23 mouse cellular contexts compared by ENCODE assay signal in the genomic region with DNA sequence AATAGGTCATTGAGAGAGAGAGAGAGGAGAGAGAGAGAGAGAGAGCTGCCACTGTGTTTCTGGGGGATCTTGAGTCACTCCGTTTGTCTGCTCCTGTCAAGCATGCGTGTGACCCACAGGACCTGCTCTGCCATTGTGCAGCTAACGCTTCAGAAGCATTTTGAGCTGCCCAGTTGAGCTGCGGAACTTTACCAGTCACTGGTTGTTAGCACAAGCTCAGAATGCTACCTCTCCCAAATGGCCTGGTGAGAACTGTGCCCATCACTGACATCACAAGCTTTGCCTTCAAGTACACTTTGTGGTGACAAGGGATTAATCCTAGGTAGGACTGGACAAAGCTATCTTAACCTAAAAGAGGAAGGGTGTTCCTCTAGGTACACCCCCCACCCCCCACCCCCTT.
A peak's percentile ranks its signal among the peaks of the same experiment; 100 is the strongest.
DNase-seq lines count a peak whose midpoint lies in the region; ATAC-seq and TF ChIP-seq lines count a peak whose summit lies in the region.
"Had no signal": no experiment of that assay in that cellular context is flagged by ENCODE, and none has a peak within 500 bp of the region (broad histone marks: within the 10 kb centered on the region; RNA-seq: fewer than 3 reads in every experiment).

No protein-coding gene starts in this region.

- no peak for TF ChIP-seq CTCF in heart, postnatal 0 days (IDR thresholded peaks at IDR 0.05; ENCODE audit: low read depth)

- H3K27ac ChIP-seq in heart, postnatal 0 days (ENCODE audit: low read depth), result peak overlapping the region; percentile 4; the same call in 1 of the 2 replicates
- H3K27ac ChIP-seq: forebrain, embryonic 10.5 days; forebrain, embryonic 13.5 days; heart, embryonic 10.5 days; heart, embryonic 13.5 days; hindbrain, embryonic 14.5 days had no signal

- WGBS in heart, postnatal 0 days, result 65% methylated on average over 4 of the region's 4 CpGs

- peaks cover 8% of the 10 kb centered on the region; the same call in 1 of the 2 replicates for H3K36me3 ChIP-seq in heart, postnatal 0 days (replicated peaks; ENCODE audit: control insufficient read depth, insufficient read depth, low read length)

- TF ChIP-seq EP300 in heart, postnatal 0 days (IDR thresholded peaks at IDR 0.05; ENCODE audit: low read depth), result no peak

- no peaks in the 10 kb centered on the region; the same call in 1 of the 2 replicates for H3K4me1 ChIP-seq in heart, postnatal 0 days (ENCODE audit: control insufficient read depth, insufficient read depth)
- H3K4me1 ChIP-seq: heart, embryonic 10.5 days had no signal

- no peak overlapping the region for H3K4me2 ChIP-seq in heart, postnatal 0 days (ENCODE audit: low read depth, low read length)
- H3K4me2 ChIP-seq: forebrain, embryonic 13.5 days; heart, embryonic 13.5 days; hindbrain, embryonic 14.5 days had no signal

- H3K27me3 ChIP-seq in heart, postnatal 0 days (ENCODE audit: control insufficient read depth, insufficient read depth, low read length), result no peaks in the 10 kb centered on the region
- H3K27me3 ChIP-seq: forebrain, embryonic 13.5 days; heart, embryonic 13.5 days had no signal

- H3K4me3 ChIP-seq in heart, postnatal 0 days (ENCODE audit: low read depth, low read length), result no peak overlapping the region
- H3K4me3 ChIP-seq: forebrain, embryonic 10.5 days; forebrain, embryonic 13.5 days; heart, embryonic 10.5 days; heart, embryonic 13.5 days had no signal

- DNase-seq in heart, postnatal 0 days (ENCODE audit: low spot score), result no peak
- no peak for DNase-seq in heart, postnatal 25 days (ENCODE audit: low spot score)
- DNase-seq in brain, adult 2 months (ENCODE audit: low read depth, low spot score), result peak; percentile 23
- no peak for DNase-seq in cerebellum, adult 11-12 months
- DNase-seq in spleen, adult 18-20 months, result no peak
- DNase-seq: adrenal gland, adult 8-10 months; cerebellum, adult 18-20 months; cerebellum, adult 9-10 months; cerebellum, postnatal 14 days; gastrocnemius, postnatal 25 days; heart, adult 18-20 months; heart, postnatal 36 days; kidney, adult 2 months had no signal

- H3K9ac ChIP-seq in heart, postnatal 0 days (replicated peaks; ENCODE audit: low read depth, low read length), result no peak overlapping the region
- H3K9ac ChIP-seq: forebrain, embryonic 13.5 days; heart, embryonic 13.5 days; hindbrain, embryonic 14.5 days had no signal

- H3K9me3 ChIP-seq in heart, postnatal 0 days (replicated peaks; ENCODE audit: control insufficient read depth, low read length), result no peaks in the 10 kb centered on the region
- H3K9me3 ChIP-seq: forebrain, embryonic 10.5 days; forebrain, embryonic 13.5 days; heart, embryonic 10.5 days; heart, embryonic 13.5 days had no signal

- intact Hi-C loops in heart, postnatal 25 days (cut with DNase I), result no loop called here

- no peak for ATAC-seq in heart, postnatal 0 days (ENCODE audit: insufficient read depth, low read depth)
- peak; percentile 32 for ATAC-seq in megakaryocyte progenitor cell, adult 5-6 weeks (replicated peaks; ENCODE audit: poor library complexity)
- ATAC-seq: activated CD4-positive, CD25-positive, alpha-beta regulatory T cell, adult 4 months; CD4-positive, CD25-positive, alpha-beta regulatory T cell, adult 4 months; forebrain, embryonic 13.5 days; forebrain, embryonic 16.5 days; intestine, postnatal 0 days had no signal
